10 mouse cellular contexts compared by ENCODE assay signal in the genomic region with DNA sequence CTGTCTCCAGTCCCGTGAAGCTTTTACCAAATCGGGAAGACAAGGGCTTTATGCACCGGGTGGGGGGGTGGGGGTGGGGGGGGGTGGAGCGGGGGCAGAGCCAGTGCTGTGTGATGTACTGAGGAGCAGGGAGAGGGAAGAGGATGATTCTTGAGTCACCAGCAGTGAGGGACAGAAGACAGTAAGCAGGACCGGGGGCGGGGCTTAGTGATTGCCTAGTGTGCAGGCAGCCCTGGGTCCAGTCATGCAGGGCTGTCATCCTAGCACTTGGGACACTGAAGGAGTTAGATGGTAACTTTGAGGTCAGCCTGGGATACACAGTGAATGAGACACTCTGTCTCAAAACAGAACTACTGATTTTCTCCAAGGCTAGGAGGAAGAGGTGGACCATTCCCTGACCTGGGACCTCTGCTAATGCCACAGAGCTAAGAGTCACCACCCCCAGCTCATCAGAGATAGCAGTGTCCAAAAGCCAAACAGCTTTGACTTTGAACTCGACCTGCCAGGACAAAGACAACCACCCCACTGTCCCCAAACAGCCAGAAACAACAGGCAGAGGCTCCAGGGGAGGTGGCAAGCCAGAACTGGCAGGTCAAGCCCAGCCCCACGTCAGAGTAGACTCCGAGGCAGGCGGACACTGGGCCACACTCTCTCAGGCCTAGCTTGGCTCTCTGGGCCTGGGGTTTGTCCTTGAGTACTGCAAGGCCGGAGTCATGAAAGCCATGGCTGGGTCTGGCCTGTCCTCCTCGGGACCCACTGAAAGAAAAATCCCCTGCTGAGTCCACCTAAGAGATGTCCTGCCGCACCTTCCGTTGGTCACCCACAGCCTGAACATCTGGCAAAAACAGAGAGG. TPM values are rescaled to one million over a fixed set of nuclear protein-coding genes. Genes with fewer than 3 reads are reported as not detected.
DNase-seq lines count a peak whose midpoint lies in the region; ATAC-seq and TF ChIP-seq lines count a peak whose summit lies in the region.
"Had no signal": no experiment of that assay in that cellular context is flagged by ENCODE, and none has a peak within 500 bp of the region (broad histone marks: within the 10 kb centered on the region; RNA-seq: fewer than 3 reads in every experiment).

No protein-coding gene starts in this region.

- intact Hi-C loops in left cerebral cortex, adult 2 months (cut with DNase I) = no loop called here

- peak; percentile 70 for DNase-seq in adrenal gland, adult 8-10 months
- DNase-seq in adrenal gland, postnatal 4 days (ENCODE audit: low spot score in 2 of 2) = no peak
- DNase-seq in intestine, embryonic 14.5 days (ENCODE audit: low spot score) = no peak
- peak; percentile 32 for DNase-seq in right cerebral cortex, adult 18-20 months
- DNase-seq in right cerebral cortex, postnatal 10 days (ENCODE audit: low spot score in 2 of 2) = no peak
- DNase-seq in yolk sac, embryonic 10.5 days (ENCODE audit: low spot score) = peak; percentile 17
- no peak for DNase-seq in left cerebral cortex, adult 2 months (ENCODE audit: extremely low spot score in 1 of 2, low spot score in 2 of 2)
- DNase-seq: heart, adult 2 months; left cerebral cortex, postnatal 4 days had no signal

- no peak for TF ChIP-seq CTCF in intestine, postnatal 0 days (IDR thresholded peaks at IDR 0.05; ENCODE audit: low read depth)
- TF ChIP-seq CTCF in left cerebral cortex, adult 2 months (IDR thresholded peaks at IDR 0.05) = no peak

- H3K4me2 ChIP-seq in intestine, embryonic 14.5 days (ENCODE audit: low read length) = no peak overlapping the region
- H3K4me2 ChIP-seq in intestine, postnatal 0 days (replicated peaks; ENCODE audit: low read depth) = no peak overlapping the region

- no peak overlapping the region for H3K27ac ChIP-seq in intestine, embryonic 14.5 days (ENCODE audit: low read depth)
- no peak overlapping the region for H3K27ac ChIP-seq in intestine, postnatal 0 days (ENCODE audit: low read depth, low read length)
- H3K27ac ChIP-seq in left cerebral cortex, adult 2 months = no peak overlapping the region
- H3K27ac ChIP-seq: heart, adult 2 months had no signal

- no peaks in the 10 kb centered on the region for H3K9me3 ChIP-seq in intestine, embryonic 14.5 days (ENCODE audit: control insufficient read depth, low read length)
- H3K9me3 ChIP-seq in intestine, postnatal 0 days (ENCODE audit: control insufficient read depth) = no peaks in the 10 kb centered on the region

- peak; percentile 34; the same call in 1 of the 2 replicates for ATAC-seq in intestine, embryonic 14.5 days (replicated peaks; ENCODE audit: low FRiP score, low TSS enrichment, low read depth)
- ATAC-seq in intestine, postnatal 0 days = no peak

- H3K9ac ChIP-seq in intestine, embryonic 14.5 days (ENCODE audit: low read length) = no peak overlapping the region
- H3K9ac ChIP-seq in intestine, postnatal 0 days (ENCODE audit: low read depth, low read length) = no peak overlapping the region

- H3K36me3 ChIP-seq in intestine, embryonic 14.5 days (ENCODE audit: control insufficient read depth, insufficient read depth, low read length) = peaks cover 3% of the 10 kb centered on the region
- H3K36me3 ChIP-seq in intestine, postnatal 0 days (ENCODE audit: control insufficient read depth, insufficient read depth) = peaks cover 11% of the 10 kb centered on the region; the same call in 1 of the 2 replicates

- peaks cover 5% of the 10 kb centered on the region; the same call in 1 of the 2 replicates for H3K4me1 ChIP-seq in intestine, embryonic 14.5 days (replicated peaks; ENCODE audit: control insufficient read depth, insufficient read depth, low read length)
- H3K4me1 ChIP-seq in intestine, postnatal 0 days (replicated peaks; ENCODE audit: control insufficient read depth, insufficient read depth, low read length) = no peaks in the 10 kb centered on the region

- H3K4me3 ChIP-seq in intestine, embryonic 14.5 days (ENCODE audit: low read depth, low read length) = no peak overlapping the region
- H3K4me3 ChIP-seq in intestine, postnatal 0 days (ENCODE audit: low read depth, low read length) = no peak overlapping the region
- no peak overlapping the region for H3K4me3 ChIP-seq in left cerebral cortex, adult 2 months
- H3K4me3 ChIP-seq: heart, adult 2 months had no signal

- 61% methylated on average over 14 of the region's 14 CpGs for WGBS in intestine, embryonic 14.5 days
- WGBS in intestine, postnatal 0 days = 59% methylated on average over 14 of the region's 14 CpGs

- H3K27me3 ChIP-seq in intestine, embryonic 14.5 days (replicated peaks; ENCODE audit: control insufficient read depth, insufficient read depth, low read length) = no peaks in the 10 kb centered on the region
- H3K27me3 ChIP-seq in intestine, postnatal 0 days (replicated peaks; ENCODE audit: control insufficient read depth, insufficient read depth, low read length) = no peaks in the 10 kb centered on the region

RNA-seq across cellular contexts. Expression of gene Scarb1, which starts 35.4 kb away (rescaled TPM):
- total RNA-seq in adrenal gland, adult 8-10 months (2022) = 1,000 to 10,000 TPM; 1,640 to 3,396 (median 2,408) TPM
- 100 to 1,000 TPM; 582 to 655 TPM for total RNA-seq in adrenal gland, postnatal 4 days (2021)
- 47.6 and 50.8 TPM in 2 replicates for polyA plus RNA-seq in intestine, embryonic 14.5 days (2014; fragmentation: Nextera tagmentation; extraction: Ambion mirVana)
- polyA plus RNA-seq in intestine, postnatal 0 days (2015; fragmentation: Nextera tagmentation; extraction: Ambion mirVana) = 26.5 TPM in 2 replicates
- 10 to 100 TPM; 24.4 to 29.6 TPM for total RNA-seq in left cerebral cortex, adult 2 months (2021)

Comparison
In these comparisons a context has a peak if more than half of its experiments do, and no peak if none do; other contexts are left out.
1. DNase-seq: peak in adrenal gland, adult 8-10 months (single experiment), right cerebral cortex, adult 18-20 months (single experiment) and yolk sac, embryonic 10.5 days (single experiment); none in adrenal gland, postnatal 4 days (0 of 2), intestine, embryonic 14.5 days (single experiment), right cerebral cortex, postnatal 10 days (0 of 2) and left cerebral cortex, adult 2 months (0 of 2).
2. RNA of gene Scarb1, which starts 35.4 kb away (total RNA-seq): 1,640 to 3,396 TPM in adrenal gland, adult 8-10 months and 582 to 655 TPM in adrenal gland, postnatal 4 days; 24.4 to 29.6 TPM in left cerebral cortex, adult 2 months; every median in the first group is over 10 times any median in the second.